Mouse (Mus musculus): Measurements from ENCODE around the gene Cd300ld3.
"Not testable (repeated sequence)": the region's sequence is repeated elsewhere in the genome, so short reads cannot be mapped to it uniquely, and the experiment has no call there.

The Cd300ld3 gene

DNA sequence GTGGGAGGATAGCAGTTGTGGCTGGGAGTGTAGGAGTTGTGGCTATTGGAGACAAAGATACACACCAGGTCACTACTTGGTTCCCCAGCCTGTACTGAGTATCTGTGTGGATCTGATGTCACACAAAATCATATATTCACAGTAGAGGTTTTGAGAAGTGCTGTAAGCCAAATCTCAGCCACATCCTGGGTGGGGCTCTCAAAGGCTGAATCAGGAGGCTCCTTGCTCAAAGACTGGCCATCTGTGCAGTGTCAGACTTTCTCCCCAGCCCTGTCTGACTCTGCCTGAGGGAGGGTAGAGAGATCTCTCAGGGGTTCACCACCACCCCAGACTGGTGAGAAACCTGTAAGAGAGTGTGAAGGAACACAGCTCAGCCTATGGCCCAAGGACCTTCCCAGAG lies 6.3 kb upstream of the Cd300ld3 start:
- no peak for DNase-seq (ENCODE audit: low spot score in 2 of 2)

DNA sequence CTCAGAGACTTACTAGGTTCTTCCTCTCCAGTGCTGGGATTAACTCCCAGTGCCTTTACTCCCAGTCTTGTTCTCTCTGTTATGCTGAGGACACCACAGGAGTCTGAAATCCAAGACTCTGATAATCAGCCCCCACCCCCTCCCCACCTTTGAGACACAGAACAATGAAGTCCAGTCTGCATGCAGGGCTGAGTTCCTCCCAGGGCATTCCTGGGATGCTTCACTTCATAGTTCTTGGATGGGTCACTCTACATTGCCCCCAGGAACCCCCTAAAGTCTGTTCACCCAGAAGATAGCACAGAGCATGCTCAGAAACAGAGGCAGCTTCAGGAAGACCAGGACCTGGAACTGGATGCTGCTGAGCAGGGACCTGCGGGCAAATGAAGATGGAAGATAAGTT lies 4.8 kb upstream of the Cd300ld3 start:
- DNase-seq (ENCODE audit: low spot score in 2 of 2), result no peak

DNA sequence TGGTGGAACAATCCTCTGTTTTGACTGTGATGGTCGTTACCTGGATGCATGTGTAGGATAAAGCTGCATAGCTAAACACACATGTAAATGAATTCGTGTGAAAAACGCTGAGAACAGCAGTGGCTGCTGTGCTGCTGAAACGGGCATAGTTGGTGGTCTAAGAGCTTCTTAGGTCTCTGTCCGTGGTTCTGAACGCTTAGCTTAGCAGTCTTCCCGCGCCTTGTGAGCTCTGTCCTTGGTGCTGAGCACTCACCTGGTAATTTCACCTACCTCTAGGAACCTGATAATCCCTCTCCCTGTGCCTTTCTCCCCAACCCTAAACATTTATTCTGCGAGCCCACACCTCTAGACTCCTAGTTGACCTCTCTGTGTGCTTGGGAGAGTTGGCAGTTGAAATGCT lies 4.0 kb upstream of the Cd300ld3 start:
- DNase-seq (ENCODE audit: low spot score in 2 of 2), result peak in 1 of 2 experiments; percentile 61

- no peak for DNase-seq (ENCODE audit: low spot score in 2 of 2)
Observed at GRCm38 (mm10) chr11:115049282-115049895, 1.2 kb upstream of the Cd300ld3 start.

DNA sequence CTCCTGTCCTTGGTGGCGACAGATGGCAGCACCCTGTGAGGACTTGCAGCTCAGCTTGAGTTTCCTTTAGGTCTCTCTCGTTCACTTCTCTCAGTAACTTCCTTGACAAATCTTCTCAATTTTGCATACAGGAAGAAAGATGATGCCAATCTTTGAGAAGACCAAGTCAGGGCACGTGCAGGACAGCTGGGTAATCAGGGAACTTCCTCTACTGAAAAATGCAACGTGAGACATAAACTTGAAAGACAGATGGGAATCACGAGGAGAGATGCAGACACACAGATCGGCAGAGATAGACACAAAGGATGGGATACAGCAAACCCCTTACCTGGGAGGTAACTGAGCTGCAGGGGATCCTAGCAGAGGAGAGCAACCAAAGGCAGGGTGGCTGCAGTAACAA lies 10.5 kb downstream of the Cd300ld3 start, which contains the start of gene Cd300ld5:
Cd300ld5 (minus strand) TSS at position 101 of the 400 bp plus-strand sequence.
- DNase-seq (ENCODE audit: low spot score in 2 of 2), result not testable (repeated sequence)

DNA sequence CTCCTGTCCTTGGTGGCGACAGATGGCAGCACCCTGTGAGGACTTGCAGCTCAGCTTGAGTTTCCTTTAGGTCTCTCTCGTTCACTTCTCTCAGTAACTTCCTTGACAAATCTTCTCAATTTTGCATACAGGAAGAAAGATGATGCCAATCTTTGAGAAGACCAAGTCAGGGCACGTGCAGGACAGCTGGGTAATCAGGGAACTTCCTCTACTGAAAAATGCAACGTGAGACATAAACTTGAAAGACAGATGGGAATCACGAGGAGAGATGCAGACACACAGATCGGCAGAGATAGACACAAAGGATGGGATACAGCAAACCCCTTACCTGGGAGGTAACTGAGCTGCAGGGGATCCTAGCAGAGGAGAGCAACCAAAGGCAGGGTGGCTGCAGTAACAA lies 21.3 kb downstream of the Cd300ld3 start, which contains the start of gene Cd300ld4:
Cd300ld4 (minus strand) TSS at position 101 of the 400 bp plus-strand sequence.
- DNase-seq (ENCODE audit: low spot score in 2 of 2), result not testable (repeated sequence)

- DNase-seq (ENCODE audit: low spot score in 2 of 2), result not testable (repeated sequence)
Observed at GRCm38 (mm10) chr11:115016093-115016492, 32.1 kb downstream of the Cd300ld3 start, which contains the start of gene Cd300ld2. Gene Cd300ld2, minus strand, starts transcription at chr11:115016193.

DNA sequence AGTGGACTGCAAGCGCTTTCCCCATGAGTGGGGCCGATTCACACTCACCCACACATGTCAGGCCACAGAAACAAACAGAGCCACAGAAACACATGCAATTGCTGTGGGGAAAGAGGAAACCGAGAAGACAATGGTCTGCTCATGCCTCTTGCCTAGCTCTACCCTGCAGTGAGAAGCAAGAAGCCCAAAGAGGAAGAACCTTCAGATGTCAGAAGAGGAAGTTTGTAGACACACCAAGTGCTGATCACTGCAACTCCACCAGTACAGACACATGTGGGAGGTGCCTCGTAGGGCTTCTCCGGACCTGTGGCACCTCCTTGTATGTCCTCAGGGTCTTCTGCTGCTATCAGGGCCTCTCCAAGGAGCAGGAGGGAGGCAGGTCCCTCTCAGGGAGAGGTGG lies 44.1 kb downstream of the Cd300ld3 start:
- no peak for DNase-seq (ENCODE audit: low spot score in 2 of 2)

GRCm38 (mm10) chr11:115001474-115002040 lies 46.7 kb downstream of the Cd300ld3 start, which contains the start of gene Cd300c2:
Gene Cd300c2, minus strand, starts transcription at chr11:115001880.
- DNase-seq (ENCODE audit: low spot score in 2 of 2), result no peak

Data from thymus, postnatal 10 days (tissue).